Mouse (Mus musculus) leukemia stem cell, adult 10-12 weeks (primary cell): ENCODE measurements around the gene Gm4724. TPM values are rescaled to one million over a fixed set of nuclear protein-coding genes. Genes with fewer than 3 reads are reported as not detected.

ENCODE experiments used
- polyA plus RNA-seq: library from polyadenylated mRNA; stranded (reverse); fragments of >175 nt; gene quantifications from 2 replicates; pipeline ENCODE4 v1.2.3, GENCODE M21; 2012; ENCODE audit warnings: low replicate concordance

Gm4724 gene
- polyA plus RNA-seq, result not detected in 2 replicates

GRCm38 (mm10) chr2:175435707-175436106 lies at the start of gene Gm4724:
TSS of gene Gm4724 (minus strand) at chr2:175435807.

GRCm38 (mm10) chr2:175469685-175470084 lies 34.1 kb upstream of the Gm4724 start, which contains the start of gene Zfp965:
TSS of gene Zfp965 (plus strand) at chr2:175469985.

Other genes with a start within 250 kb of the Gm4724 start
- 0.28 and 1.2 TPM in 2 replicates for gene Gm14391, start 228.9 kb downstream of the Gm4724 start, polyA plus RNA-seq
- gene Gm14440, start 160.7 kb downstream of the Gm4724 start, polyA plus RNA-seq, result not detected in 2 replicates
- gene Gm4631, start 97.6 kb downstream of the Gm4724 start, polyA plus RNA-seq, result 0.15 and 0.39 TPM in 2 replicates
- gene Zfp968, start 63.4 kb downstream of the Gm4724 start, polyA plus RNA-seq, result 1.1 TPM in 1 of 2 replicates, not detected in the other
- gene Zfp965, start 34.2 kb upstream of the Gm4724 start, polyA plus RNA-seq, result not detected in 2 replicates
- not detected in 2 replicates for gene Gm11007, start 208.2 kb upstream of the Gm4724 start, polyA plus RNA-seq